Mouse (Mus musculus) neural tube, embryonic 14.5 days (tissue): ENCODE measurements at regions not wholly inside any gene's neighbourhood (a gene's known extent, or its start where the extent isn't known, plus 50 kb on each side); places are given as distances from the start of the nearest gene placed in this dataset.

ENCODE experiments used
- ATAC-seq: fragments of 200-750 bp; cut with Nextera tagmentation; 2 replicates; pipeline ENCODE4 v1.8.0; 2017; ENCODE audit warnings: low read depth, mild to moderate bottlenecking, moderate TSS enrichment, moderate library complexity
- H3K27ac ChIP-seq: fragments of 300-500 bp; sonication (generic); 2 replicates; pipeline ENCODE4 v1.5.1; 2014; ENCODE audit warnings: low read depth, mild to moderate bottlenecking, control low read depth, low read length, moderate library complexity, mixed read lengths
- H3K27me3 ChIP-seq: fragments of 300-500 bp; sonication (generic); 2 replicates; pipeline ENCODE4 v1.6.1; 2014; ENCODE audit warnings: low read length; ENCODE audit not compliant: control insufficient read depth, insufficient read depth
- H3K36me3 ChIP-seq: fragments of 300-500 bp; sonication (generic); 2 replicates; pipeline ENCODE4 v1.6.1; 2014; ENCODE audit warnings: low read length, mixed read lengths; ENCODE audit not compliant: control insufficient read depth, insufficient read depth
- H3K4me1 ChIP-seq: fragments of 300-500 bp; sonication (generic); 2 replicates; pipeline ENCODE4 v1.6.1; 2014; ENCODE audit warnings: low read length; ENCODE audit not compliant: control insufficient read depth, insufficient read depth
- H3K4me2 ChIP-seq: fragments of 300-500 bp; sonication (generic); 2 replicates; pipeline ENCODE4 v1.6.1; 2014; ENCODE audit warnings: mild to moderate bottlenecking, low read depth, low read length, control low read depth
- H3K4me3 ChIP-seq: fragments of 300-500 bp; sonication (generic); 2 replicates; pipeline ENCODE4 v1.5.1; 2014; ENCODE audit warnings: low read depth, low read length, control low read depth, mixed read lengths
- H3K9ac ChIP-seq: fragments of 300-500 bp; sonication (generic); replicated peaks from 2 replicates; pipeline ENCODE4 v1.6.1; 2014; ENCODE audit warnings: low read depth, mild to moderate bottlenecking, control low read depth, low read length, mixed read lengths
- H3K9me3 ChIP-seq: fragments of 300-500 bp; sonication (generic); 2 replicates; pipeline ENCODE4 v1.6.1; 2016; ENCODE audit warnings: low read length; ENCODE audit not compliant: control insufficient read depth
- WGBS: fragments of 180-500 bp; shearing (Covaris S2); extraction: QIAGEN DNeasy Blood & Tissue Kit; methylation state at CpG from one replicate; pipeline ENCODE4 v1.1.7; 2014; 5-methylcytosine and 5-hydroxymethylcytosine counted together

DNA sequence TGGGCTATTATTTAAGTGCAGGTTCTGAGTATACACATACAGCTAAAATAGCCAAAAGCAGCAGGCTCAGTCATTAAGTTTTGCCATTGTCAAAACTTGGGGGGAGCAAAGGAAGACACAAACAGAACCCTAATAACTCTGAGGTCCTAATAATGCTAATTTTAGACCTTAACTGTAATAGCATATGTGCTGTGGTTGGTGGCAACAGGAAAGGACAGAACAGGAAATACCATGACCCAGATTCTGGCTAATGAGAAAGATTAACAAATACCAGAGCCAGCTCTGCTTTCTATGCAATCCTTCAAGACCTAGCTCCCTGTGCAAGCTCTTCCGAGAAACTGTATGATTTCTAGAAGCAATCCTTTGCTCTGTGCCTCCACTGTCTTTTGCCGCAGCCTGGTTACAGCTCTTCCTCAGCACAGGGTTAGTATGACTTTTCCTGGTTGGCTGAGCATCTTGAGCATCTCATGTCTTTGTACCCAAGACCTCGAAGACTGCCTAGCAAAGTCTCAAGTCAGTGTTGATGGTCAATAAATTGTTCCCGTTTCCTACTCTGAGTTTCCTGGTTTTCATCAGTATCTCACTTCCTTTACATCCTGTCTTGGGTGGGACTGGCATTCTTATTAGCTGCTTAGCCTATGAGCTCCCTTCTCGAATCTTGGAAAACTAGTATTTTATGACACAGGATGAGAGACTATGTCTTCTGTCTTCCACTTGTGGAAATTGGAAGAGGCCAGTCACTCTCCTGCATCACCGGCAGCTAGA is 49.9 kb upstream of the Eed start:
- no peak for ATAC-seq
- H3K4me1 ChIP-seq: 0 out of 2 replicates have a peak, but pooled peaks cover 10% of the 10 kb centered on the region
- no peak overlapping the region for H3K4me2 ChIP-seq
- no peaks in the 10 kb centered on the region for H3K36me3 ChIP-seq
- 0 out of 2 replicates have a peak overlapping the region, but pooled peaks have one; percentile 61 for H3K27ac ChIP-seq
- no peak overlapping the region for H3K4me3 ChIP-seq
- H3K9me3 ChIP-seq: no peaks in the 10 kb centered on the region
- no peaks in the 10 kb centered on the region for H3K27me3 ChIP-seq
- WGBS: 86% methylated on average over 6 of the region's 6 CpGs
- H3K9ac ChIP-seq: no peak overlapping the region

DNA sequence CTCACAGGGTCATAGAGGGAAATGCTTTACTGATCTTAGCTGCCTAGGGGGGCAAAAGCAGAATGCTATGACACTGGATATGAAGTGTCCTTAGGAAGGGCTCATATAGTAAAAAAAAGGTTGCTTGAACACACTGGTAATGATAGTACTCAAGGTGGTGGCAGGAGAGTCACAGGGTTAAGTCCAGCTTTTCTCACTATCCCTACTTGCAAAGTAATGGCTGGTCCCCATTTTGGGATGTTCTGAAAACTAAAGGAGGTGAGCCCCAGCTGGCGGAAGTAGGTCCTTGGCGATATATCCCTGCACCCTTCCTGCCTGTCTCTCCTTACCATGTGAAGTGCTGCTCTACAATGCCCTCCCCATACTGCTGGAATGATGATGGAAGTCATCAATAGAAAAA is 52.3 kb upstream of the Eed start:
- no peaks in the 10 kb centered on the region for H3K36me3 ChIP-seq
- H3K27ac ChIP-seq: no peak overlapping the region
- no peak for ATAC-seq
- no peak overlapping the region for H3K9ac ChIP-seq
- H3K4me1 ChIP-seq: 0 out of 2 replicates have a peak, but pooled peaks cover 10% of the 10 kb centered on the region
- H3K27me3 ChIP-seq: no peaks in the 10 kb centered on the region
- no peak overlapping the region for H3K4me3 ChIP-seq
- no peak overlapping the region for H3K4me2 ChIP-seq
- WGBS: 93% methylated on average over 2 of the region's 2 CpGs
- H3K9me3 ChIP-seq: no peaks in the 10 kb centered on the region

DNA sequence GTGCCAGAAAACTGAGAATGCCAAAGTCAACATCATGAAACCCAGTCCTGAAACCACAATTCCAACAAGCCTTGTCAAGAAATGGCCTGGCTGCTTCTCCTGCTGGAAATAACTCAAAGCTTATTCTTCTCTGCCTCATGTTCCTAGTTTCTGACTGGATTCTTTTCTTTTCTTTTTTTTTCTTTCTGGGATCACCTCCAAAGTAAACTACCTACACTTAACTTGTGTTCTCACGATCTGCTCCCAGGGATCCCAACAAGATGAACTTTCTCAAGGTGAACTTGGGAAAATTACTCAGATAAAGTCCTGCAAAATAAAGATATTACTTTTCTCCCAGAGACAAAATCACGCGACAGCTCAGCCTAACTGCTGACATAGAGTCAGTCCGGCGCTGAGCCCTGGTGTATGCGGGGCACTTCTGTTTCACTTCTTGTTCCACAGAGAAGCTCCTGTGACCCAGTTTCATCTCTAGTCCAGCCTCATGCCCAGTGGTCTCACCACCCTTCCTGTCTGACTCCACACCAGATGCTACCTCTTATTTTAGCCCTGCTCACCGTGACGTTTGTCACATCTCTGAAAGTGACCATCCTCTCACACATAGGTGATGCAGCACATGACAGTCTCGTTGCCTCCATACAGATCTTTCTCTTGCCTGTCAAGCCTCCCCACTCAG is 53.0 kb upstream of the Eed start:
- Histone ChIP-seq H3K27ac (no peak overlapping the region), H3K4me3 (no peak overlapping the region), H3K4me1 (0 out of 2 replicates have a peak, but pooled peaks cover 10% of the 10 kb centered on the region), H3K9ac (no peak overlapping the region), H3K36me3 (no peaks in the 10 kb centered on the region), H3K4me2 (no peak overlapping the region), H3K9me3 (no peaks in the 10 kb centered on the region), H3K27me3 (no peaks in the 10 kb centered on the region)
- 93% methylated on average over 9 of the region's 9 CpGs for WGBS
- ATAC-seq: no peak

DNA sequence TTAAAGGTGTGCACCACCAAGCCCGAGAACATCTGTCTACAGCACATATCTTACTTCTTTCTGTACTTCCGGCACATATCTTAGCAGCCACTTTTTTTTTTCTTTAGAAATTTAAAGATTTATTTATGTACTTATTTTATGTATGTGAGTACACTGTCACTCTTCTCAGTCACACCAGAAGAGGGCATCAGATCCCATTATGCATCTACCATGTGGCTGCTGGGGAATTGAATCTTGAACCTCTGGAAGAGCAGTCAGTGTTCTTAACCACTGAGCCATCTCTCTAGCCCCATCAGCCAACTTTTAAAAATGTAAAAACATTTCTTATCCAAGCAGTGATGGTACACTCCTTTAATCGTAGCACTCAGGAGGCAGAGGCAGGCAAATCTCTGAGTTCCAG is 53.7 kb upstream of the Eed start:
- H3K36me3 ChIP-seq: no peaks in the 10 kb centered on the region
- no peak overlapping the region for H3K9ac ChIP-seq
- H3K9me3 ChIP-seq: no peaks in the 10 kb centered on the region
- H3K4me2 ChIP-seq: no peak overlapping the region
- H3K4me1 ChIP-seq: 0 out of 2 replicates have a peak, but pooled peaks cover 6% of the 10 kb centered on the region
- H3K27ac ChIP-seq: no peak overlapping the region
- H3K27me3 ChIP-seq: no peaks in the 10 kb centered on the region
- H3K4me3 ChIP-seq: no peak overlapping the region
- 93% methylated on average over 3 of the region's 3 CpGs for WGBS
- no peak for ATAC-seq

DNA sequence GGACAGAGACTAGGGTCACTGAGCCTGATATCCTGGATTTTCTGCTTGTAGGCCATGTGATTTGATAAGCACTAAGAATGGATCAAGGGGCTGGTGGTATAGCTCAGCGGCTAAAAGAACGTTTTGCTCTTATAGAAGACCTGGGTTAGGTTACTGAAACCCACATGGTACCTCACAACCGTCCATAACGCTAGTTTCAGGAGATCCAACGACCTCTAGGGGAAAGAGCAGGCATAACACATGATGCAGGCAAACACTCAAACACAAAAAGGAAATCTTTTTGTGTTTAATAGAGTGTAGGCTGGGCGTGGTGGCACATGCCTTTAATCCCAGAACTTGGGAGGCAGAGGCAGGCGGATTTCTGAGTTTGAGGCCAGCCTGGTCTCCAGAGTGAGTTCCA is 54.6 kb upstream of the Eed start:
- no peak for ATAC-seq
- Histone ChIP-seq H3K4me2 (no peak overlapping the region), H3K36me3 (no peaks in the 10 kb centered on the region), H3K27ac (no peak overlapping the region), H3K4me3 (no peak overlapping the region), H3K9me3 (no peaks in the 10 kb centered on the region), H3K9ac (no peak overlapping the region), H3K4me1 (no peaks in the 10 kb centered on the region), H3K27me3 (no peaks in the 10 kb centered on the region)
- WGBS: 74% methylated on average over 7 of the region's 7 CpGs

DNA sequence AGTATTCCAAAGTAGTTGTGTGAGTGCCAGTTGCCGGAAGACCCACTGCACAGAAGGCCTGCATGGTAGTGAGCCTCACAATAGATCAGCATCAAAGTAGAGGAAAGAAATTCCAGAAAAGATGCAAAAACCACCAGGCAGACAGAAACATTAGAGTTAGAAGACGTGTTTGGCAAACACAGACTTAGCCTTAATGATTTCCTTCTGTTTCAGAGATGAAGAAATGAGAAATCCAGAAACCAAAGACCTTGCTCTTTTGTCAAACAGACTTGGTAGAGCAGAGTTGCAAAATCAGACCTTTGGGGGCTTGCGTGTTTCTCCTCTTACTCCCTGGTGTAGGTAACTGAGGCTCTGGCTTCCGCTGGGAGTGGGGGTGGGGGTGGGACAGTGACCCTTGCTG is 57.0 kb upstream of the Eed start:
- WGBS: 94% methylated on average over 4 of the region's 4 CpGs
- Histone ChIP-seq H3K27ac (no peak overlapping the region), H3K9ac (no peak overlapping the region), H3K4me3 (no peak overlapping the region), H3K36me3 (no peaks in the 10 kb centered on the region), H3K4me1 (no peaks in the 10 kb centered on the region), H3K9me3 (no peaks in the 10 kb centered on the region), H3K4me2 (no peak overlapping the region), H3K27me3 (no peaks in the 10 kb centered on the region)
- ATAC-seq: no peak

DNA sequence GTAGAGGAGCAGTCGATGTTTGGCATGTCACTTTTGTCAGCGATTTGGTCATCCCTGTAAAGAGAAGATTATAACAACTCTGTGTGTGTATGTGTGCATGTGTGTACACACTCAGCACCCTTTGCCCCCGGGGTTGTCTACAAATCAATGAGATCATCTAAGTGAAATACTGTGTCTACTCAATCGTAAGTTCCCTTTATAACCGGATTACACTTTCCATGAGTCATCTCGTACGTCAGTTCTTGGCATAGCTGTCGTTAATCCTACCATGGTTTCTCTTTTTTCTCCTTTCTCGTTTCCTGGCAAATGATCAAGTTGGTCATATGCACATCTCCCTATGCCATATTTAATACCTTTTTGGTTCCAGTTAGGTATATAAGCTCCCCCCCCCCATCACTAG is 58.7 kb upstream of the Eed start:
- ATAC-seq: no peak
- Histone ChIP-seq H3K9ac (no peak overlapping the region), H3K9me3 (no peaks in the 10 kb centered on the region), H3K4me3 (no peak overlapping the region), H3K4me1 (no peaks in the 10 kb centered on the region), H3K27me3 (no peaks in the 10 kb centered on the region), H3K4me2 (no peak overlapping the region), H3K27ac (no peak overlapping the region), H3K36me3 (no peaks in the 10 kb centered on the region)
- WGBS: 84% methylated on average over 9 of the region's 9 CpGs

DNA sequence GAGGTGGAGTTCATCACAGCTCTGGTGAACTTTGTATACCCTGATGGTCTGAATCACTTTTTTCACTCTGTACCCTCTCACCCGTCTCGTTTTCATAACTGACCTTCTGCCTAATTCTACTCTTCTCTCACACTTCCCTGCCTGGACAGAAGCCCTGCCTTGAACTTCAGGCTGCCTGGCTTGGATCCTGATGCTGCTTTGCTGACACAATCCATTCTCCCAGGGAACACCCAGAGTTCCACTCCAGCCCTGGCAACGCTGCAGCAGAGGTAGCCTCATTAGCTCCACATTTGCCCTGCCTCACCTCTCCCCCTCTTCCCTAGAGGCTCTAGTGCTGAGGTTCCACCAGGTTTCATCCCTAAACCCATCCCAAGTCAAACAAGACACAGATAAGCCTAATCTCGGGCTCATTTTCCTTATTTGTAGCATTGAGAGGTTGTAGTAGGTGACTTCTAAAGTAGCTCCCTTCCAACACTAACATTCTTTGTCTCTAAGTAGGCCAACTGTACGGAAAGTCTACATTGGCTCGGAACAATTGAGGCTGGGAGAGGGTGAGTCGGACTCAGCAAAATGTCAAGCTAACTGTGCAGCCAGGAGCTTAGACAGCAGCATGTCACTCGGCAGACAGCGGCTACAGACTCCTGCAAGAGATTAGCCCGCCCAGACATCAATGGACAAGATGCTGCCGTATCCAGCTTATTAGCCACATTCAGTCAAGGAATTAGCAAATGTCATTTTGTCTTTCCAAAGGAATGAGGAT is 60.0 kb upstream of the Eed start:
- no peak for ATAC-seq
- H3K27ac ChIP-seq: no peak overlapping the region
- 77% methylated on average over 11 of the region's 11 CpGs for WGBS

DNA sequence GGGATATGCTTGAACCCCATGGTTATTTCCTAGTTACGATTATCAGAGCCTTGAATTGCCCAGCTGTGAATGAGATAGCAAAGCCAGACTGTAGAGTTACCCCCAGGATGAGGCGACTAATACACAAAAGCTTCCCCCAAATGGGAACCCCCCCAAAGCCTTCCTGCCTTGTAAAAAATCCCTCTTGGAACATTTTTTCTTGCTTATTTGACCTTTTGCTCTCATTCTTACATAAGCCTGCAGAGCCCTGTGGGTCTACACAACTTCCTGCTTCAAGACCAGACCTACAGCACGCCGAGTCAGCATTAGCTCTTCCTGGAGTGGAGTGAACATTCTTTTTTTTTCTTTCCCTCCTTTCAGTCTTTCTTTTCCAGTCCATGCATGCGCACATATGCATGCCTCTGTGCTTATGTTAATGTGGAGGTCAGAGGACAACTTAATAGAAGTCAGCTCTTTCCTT is 60.8 kb upstream of the Eed start:
- Histone ChIP-seq H3K4me3 (no peak overlapping the region), H3K9ac (no peak overlapping the region), H3K9me3 (no peaks in the 10 kb centered on the region), H3K27me3 (no peaks in the 10 kb centered on the region), H3K27ac (no peak overlapping the region), H3K4me1 (no peaks in the 10 kb centered on the region), H3K36me3 (no peaks in the 10 kb centered on the region), H3K4me2 (no peak overlapping the region)
- WGBS: 68% methylated on average over 5 of the region's 5 CpGs
- no peak for ATAC-seq

More for the DNA sequence above, 60.0 kb upstream of the Eed start:
- Histone ChIP-seq H3K36me3 (no peaks in the 10 kb centered on the region), H3K4me1 (no peaks in the 10 kb centered on the region), H3K4me2 (no peak overlapping the region), H3K9me3 (no peaks in the 10 kb centered on the region), H3K4me3 (no peak overlapping the region), H3K27me3 (no peaks in the 10 kb centered on the region), H3K9ac (no peak overlapping the region)
